Mouse (Mus musculus) neutrophil, adult 5-6 weeks (primary cell): ENCODE data around the gene Adcyap1r1. TPM values are rescaled to one million over a fixed set of nuclear protein-coding genes. Genes with fewer than 3 reads are reported as not detected.

Experiments used
- ATAC-seq: fragments of 151-379, 151-347 bp; 2 replicates; pipeline ENCODE4 v1.8.0; 2017; ENCODE audit warnings: mild to moderate bottlenecking, moderate TSS enrichment; ENCODE audit not compliant: insufficient number of reproducible peaks, poor library complexity, low FRiP score, severe bottlenecking; ENCODE audit errors: extremely low read depth
- total RNA-seq: library from RNA; stranded (forward); fragments of 200-1000 nt; gene quantifications from 2 replicates; pipeline ENCODE4 v1.2.3, GENCODE M21; 2017

Gene Adcyap1r1
- total RNA-seq, 1 experiment from 2014 or later: not detected

DNA sequence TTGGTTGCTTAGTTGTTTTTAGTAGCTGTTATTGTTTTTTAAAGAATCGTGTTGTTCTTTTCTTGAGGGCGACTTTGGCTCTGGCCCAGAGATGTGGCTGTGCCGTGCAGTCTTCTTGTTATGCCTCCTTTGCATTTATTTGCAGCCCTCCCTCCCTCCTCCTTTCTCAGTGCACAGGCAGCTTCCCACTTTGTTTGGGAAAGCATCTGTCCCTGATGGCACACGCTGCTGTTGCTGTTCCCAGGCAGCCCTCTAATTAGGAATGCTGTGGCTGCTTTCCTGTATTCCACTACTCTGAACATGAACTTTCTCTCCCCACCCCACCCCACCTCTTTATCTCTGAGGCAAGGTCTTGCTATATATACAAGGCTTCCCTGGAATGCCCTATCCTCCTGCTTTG is 32.4 kb downstream of the Adcyap1r1 start:
- no peak for ATAC-seq

DNA sequence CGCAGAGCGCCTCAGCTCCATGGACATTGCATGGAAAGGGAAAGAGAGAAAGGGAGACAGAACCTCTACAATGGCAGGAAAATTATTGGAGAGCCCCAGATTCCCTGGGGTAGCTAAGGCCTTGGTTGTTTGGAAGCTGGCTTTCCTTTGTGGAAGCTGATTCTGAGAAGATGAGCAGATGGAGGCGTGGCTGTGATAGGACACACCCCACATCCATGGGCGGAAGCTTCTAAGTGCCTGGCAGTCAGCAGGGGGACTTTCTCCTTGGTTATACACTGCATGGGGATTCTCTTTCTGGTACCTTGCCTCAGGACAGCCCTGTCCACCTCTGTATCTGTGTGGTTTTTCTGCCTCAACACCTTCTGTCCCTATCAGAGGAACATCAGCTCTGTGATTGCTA is 33.4 kb downstream of the Adcyap1r1 start:
- ATAC-seq: no peak

DNA sequence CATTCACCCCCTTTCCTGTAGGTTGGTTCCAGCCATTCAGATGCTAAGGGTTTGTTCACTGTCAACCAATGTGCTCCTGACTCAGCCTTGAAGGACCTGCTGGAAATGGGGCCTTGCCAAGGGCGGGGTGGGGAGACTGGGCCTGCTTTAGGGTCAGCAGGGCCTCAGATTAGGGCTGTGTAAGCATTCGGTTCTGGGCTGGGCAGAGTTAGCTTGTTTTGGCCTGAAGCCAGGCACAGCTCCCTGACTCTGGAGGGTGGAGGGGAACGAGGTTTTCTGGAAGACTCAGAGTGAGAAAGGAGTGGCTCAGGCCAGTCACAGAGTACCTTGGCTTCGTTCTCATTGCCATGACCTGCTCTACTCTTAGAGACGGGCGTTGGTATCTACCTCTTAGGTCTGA is 35.9 kb downstream of the Adcyap1r1 start:
- no peak for ATAC-seq

DNA sequence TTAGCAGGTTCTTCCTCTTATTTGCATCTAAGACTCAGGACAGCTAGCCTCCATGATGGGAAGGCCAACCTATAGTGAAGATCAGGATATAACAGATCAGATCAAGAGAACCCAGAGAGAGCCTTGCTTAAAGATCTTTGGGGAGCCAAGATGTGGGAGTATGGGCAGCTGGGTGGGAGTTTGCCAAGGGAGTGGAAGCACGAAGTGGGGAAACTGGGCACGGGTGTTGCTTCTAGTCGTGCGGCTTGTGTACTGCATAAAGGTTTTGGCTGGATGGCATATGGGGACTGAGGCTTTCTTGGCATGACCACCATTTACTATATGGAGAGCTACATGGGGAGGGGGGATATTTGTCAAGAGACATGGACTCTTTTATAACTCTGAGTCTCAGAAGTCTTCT is 44.4 kb downstream of the Adcyap1r1 start:
- ATAC-seq: no peak

DNA sequence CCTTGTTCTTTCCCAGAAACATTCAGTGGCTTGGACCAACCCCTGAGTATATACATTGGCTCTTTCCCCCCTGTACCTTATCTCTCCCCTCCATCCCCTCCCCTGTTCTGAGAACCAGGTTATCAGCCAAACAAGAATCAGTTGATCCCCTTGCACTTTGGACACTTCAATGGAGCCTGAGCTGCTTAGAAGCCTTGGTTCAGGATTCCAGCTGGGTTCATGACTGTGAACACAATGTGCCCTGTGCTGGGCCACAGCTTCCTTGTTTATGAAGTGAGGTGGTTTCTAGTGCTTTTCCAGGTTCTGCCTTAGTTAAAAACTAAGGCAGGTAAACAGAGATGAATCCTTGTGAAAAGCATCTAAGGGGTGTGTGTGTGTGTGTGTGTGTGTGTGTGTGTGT is 47.0 kb downstream of the Adcyap1r1 start:
- ATAC-seq: no peak

DNA sequence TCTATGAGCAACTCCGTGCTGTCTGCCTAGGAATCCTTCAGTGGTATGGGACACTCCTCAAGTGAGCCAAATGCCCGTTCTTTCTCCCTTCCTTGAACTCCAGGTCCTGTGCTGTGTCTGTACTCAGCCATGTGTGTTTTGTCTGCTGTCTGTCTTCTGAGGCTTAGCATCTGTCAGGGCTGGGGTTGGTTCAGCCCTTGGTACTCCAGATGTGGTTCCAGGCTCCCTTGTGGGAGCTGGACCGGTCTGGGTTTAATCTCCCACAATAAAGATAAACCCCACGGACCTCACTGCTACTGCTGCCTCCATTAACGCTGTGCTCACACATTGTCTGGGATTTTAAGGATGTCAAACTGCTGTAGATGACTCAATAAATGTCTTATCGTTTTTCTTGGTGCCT is 49.3 kb downstream of the Adcyap1r1 start:
- no peak for ATAC-seq

DNA sequence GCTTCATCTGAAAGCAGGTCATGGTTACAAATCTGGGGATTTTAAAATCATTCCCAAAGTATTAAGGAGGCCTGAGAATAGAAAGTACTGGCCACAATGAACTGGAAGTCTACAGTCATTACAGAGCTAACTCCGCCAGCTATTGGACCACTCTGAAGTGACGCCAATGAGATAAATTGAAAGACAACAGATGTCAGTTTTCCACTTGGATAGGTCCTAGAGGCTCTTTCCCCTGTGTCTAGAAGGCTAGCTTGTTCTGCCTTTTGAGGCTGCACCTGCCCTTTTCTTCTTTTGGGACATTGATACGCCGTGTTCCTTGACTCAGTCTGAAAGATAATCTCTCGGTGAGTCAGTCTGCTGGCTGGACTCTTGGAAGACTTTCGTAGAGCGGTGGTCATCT is 50.5 kb downstream of the Adcyap1r1 start:
- ATAC-seq: no peak

DNA sequence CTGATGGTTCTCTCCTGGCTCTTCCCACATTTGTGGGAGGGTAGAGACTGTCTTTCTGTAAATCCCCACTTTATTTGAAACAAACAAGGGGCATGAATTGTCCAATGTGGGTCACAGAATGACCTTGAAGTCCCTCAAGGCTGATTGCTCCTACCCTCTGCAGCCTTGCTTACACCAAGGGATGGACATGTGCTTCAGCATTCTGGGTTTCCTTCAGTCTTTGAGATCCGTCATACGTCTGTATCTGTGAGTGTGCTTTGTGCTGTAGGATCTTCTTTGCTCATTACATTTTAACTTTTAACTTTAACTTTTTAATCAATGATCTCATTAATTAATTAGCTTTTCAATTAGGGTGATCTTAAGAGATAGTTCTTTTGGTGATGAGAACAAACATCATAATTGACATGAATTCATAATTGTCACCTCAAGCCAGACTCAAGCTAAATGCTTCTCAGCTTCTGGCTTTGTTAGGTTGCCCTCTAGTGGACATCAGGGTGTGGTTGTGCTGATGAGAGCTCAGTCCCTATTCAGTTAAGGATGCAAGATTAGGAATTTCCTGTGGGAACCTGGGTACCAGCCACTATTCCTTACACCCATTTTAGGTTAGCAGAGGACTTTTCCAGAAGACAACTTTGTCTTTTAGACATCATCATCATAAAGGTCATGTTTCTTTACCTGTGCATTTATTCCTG is 53.2 kb downstream of the Adcyap1r1 start:
- no peak for ATAC-seq

DNA sequence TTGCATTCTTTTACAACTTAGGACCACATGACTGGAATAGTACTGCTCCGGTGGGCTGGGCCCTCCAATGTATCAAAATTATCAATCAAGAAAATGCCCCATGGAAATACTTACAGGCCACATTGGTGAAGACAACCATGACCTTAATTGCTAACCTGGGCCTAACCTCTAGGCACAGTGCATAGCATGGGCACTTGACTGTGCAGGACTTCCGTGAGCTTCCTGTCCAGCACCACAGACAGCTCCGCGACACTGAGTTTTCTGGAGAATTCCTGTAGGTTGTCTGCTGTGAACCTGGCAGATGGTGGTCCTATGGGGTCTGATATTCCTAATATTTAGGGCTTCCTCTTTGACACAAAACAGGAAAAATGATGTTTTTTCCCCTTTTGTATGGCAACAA is 54.7 kb downstream of the Adcyap1r1 start:
- no peak for ATAC-seq

DNA sequence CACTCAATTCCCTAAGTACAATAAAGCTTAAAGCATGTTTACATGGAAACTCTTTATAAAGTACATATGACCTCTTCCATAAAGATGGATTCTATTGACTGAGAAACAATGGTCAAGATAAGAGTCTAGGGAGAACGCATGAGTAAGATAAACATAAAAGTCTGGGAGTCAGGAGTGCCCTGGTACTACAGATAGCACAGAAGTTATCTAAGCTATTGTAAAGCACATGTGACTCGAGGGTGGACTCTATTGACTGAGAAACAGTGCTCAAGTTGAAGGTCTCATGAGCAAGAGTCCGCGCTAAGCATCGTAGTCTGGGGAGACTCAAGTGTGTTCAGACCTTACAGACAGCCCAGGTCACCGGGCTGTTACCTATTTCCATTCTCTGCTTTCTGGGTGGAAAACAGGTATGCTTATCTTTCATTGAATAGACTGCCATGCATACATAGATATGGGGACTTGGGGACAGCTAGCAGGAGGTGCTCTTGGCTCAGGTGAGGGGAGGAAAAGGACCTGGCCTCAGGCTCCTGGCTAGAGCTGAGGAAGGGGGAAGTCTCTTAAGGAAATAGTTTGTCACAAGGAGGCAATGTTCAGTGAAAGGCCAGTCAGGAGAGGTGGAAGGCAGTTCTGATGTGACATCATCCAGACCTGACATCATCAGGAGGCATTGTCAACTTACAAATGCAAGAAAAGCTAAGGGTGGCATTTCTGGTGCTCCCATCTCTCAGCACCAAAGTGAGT is 57.5 kb downstream of the Adcyap1r1 start:
- ATAC-seq: no peak

DNA sequence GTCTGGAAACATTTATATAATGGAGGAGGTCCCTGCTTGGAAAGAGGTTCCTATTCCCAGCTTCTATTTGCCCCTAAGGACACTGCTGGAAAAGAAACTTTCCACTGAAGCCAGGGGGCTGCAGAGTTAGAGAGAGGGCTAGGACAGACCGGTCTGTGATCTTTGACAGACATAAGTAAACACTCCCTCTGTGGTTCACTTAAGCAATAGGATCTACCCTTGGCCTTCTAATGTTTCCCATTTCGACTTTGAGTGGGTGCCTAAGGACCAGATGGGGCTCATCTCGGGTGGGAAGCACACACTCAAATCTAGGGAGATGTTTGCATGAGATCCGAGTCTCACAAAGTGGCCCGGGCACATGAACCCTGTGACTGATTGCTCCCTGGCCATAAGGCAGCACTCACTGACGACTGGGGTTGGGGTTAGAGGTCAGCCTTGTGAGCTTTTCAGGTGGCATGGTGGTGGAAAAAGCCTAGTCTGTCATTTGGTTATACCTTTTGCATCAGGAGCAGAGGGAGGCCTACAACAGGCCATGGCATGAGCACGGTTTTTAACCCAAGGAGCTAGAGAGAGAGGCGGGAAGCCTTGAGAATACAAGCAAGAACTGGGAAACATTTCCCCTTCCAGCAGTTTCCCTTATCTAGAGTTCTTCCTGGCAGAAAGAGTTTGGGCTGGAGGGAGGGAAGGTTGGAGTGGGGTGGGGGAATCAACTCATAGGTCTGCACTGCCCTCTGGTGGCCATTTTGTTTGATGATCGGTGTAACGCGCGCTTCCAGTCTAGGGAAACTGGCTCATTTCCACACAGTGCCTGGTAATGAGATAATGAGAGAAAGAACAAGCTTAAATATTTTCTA is 59.7 kb downstream of the Adcyap1r1 start:
- no peak for ATAC-seq

DNA sequence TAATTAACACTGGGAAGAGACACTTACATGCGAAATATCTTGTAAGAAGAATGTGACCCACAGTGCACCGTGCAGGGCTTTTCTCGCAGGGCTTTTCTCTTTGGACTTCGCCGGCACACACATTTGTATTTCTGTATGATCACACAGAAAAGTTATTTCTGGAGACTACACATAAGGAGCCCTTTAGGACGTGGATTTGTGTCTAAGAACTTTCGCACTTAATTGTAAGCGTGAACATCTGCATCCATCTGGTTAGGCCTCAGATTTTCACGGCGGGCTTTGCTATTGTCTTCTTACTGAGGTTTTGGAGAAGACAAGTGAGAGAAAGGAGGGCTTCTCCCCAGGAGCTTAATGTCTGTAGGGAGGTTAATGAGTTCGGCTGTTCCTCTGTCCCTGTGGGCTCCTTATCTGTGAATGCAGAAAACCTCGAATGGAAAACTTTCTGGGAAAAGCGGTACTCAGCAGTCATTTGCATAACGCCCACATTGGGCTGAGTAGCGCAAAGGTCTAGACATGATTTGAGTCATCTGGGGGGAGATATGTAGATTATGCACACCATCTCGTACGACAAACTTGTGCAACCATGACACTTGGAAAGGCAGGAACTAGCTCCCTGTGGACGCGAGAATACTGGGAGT is 60.4 kb downstream of the Adcyap1r1 start:
- ATAC-seq: no peak

DNA sequence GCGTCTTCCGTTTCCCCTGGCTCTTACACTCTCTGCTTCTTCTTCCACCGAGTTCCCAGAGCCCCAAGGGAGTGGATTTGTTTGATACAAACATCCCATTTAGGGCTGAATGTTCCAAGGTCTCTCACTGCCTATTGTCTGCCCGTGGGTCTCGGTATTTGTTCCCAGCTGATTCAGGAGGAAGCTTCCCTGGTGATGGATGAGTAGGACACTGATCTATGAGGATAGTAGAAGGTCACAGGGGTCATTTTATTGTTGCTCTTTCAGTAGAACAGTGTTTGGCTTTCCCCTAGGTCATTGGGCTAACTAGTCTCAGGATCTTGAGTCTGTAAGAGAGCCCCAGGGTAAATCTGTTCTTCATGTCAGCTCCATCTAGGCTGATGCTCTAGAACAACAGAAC is 61.7 kb downstream of the Adcyap1r1 start:
- no peak for ATAC-seq

DNA sequence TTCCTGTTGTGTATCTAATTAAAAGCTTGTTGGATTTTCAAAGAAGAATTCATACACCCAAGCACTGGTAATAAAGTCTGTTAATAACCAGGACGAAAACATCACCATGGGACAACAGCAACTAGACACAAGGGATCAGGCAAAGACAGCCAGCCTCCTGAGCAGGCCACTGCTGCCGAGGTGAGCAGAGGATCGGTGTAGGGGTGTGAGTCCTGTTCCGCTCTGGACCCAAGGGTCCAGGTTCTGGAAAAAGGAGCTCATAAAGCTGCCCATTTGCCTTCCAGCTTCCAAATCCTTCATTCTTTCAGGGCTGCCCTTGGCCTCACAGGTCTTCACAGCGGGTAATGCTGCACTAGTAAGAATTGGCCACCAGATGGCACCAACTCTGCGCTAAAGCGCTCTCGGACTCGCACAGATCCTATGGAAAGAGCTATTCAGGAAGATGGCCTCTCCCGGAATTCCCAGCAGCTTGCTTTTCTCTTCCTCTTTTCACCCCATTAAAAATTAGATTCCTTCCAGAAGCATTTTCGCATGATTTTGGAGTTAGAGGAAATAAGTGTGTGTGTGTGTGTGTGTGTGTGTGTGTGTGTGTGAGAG is 67.9 kb downstream of the Adcyap1r1 start:
- ATAC-seq: no peak

DNA sequence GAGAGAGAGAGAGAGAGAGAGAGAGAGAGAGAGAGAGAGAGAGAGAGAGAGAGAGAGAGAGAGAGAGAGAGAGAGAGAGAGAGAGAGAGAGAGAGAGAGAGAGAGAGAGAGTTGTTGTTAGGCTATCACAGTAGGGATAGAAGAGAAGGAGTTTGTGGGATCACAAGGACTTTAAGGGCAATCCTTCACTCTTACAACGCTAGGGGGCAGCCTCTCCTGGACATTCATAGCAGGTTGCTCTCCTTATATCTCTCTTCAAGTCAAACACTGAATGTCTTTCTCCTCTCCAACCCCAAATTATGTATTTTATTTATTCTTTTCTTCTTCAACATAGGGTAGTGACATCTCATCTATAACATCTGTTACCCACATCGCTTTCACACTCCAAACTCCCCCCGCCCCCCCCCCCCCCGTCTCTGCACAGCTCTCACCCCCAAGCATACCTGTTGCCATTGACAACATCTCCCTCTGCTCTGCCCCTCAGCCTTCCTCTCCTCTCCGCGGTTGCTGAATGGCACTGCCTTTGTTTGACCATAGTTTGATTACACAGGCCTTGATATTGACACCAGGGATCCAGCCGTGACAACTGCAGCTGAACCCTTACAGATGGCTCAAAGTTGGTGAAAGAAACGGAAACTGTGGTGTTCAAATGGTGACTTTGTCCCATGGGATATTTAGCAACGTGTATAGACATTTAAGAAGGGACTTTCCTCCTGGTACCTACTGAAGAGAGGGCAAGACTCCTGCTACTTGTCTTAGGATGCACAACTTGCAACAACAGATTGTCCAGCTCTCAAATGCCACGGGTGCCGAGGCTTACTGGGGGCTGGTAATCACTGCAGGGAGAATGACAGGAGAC is 68.7 kb downstream of the Adcyap1r1 start:
- no peak for ATAC-seq

DNA sequence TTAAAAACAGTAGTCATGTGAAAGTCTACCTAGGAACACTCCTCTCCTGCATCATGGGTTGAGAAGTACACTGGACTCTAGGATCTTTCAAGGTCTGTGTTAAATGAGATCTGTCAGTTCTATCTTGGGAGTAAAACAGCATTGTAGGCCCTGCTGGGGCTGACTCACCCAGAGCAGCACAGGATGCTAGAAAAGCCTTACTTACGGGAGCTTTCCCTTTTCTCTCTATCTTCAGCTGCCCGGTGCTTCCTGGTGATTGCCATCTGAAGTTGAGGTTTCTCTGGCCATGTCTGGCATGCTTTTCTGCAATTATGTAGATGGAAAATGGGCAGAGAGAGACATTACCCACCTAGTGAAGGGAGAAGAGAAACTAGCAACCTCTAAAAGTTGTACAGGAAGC is 84.7 kb downstream of the Adcyap1r1 start:
- ATAC-seq: no peak

DNA sequence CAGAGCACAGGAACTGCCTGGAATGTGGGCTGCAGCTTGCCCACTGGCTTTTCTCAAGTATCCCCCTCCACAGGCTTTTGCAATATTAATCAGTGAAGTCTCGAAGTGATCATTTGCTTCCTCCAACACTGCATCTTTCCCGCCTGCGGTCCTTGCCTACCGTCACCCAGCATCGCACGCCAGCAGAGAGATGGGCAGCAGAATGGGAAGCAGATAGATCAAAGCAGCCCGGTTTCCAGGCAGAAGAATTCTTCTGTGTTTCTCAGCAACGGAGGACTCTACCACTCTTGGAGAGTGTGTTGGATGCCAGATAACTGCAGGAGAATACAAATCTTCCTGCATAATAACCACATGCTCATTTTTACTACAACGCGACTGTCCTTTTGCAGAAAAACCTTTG is 87.4 kb downstream of the Adcyap1r1 start:
- no peak for ATAC-seq

DNA sequence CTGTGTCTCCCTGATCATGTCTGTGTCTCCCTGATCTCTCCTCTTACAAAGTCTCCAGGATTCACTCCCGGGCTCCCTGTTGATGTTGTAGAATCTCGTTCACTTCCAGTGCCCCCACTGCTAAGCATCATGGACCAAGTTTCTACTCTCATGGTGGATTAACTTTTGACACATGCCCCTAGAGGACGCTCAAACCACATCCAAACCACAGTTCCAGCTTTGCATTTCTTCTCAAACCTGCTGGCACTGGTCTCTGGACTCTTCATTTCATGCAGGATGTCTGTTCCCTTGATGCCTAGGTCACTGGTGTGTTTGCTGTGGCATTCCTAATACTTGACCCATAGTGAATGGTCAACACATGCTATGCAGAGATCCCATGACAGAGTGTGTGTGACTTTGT is 90.6 kb downstream of the Adcyap1r1 start:
- no peak for ATAC-seq
